Mouse (Mus musculus): ENCODE measurements at regions not wholly inside any gene's neighbourhood (a gene's known extent, or its start where the extent isn't known, plus 50 kb on each side); places are given as distances from the start of the nearest gene placed in this dataset.

DNA sequence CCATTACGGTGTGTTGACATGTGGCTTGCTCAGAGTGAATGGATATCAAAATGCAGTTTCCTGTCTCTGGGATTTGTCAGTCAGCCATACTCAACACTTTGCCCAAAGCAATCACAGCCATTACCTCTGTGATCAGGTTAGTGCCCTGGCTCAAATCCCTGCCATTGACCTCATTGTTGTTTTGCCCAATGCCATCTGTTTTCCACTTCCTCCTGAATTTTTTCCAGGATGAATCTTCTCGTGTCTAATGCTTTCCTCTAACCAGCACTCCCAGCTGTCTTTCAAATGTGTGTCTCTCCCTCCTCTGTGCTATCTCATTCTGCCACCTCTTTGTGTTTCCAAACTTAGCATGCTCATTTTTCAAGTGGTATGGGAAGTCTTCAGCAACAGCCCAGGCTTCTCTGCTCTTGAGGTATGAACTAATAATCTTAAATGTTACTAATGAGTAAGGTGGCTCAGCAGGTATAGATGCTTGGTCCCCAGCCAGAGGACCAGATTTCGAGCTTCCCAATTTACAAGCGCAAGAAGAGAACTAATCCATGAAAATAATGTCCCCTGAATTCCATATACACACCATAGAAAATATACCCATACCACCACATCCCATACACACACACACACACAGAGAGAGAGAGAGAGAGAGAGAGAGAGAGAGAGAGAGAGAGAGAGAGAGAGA, 397.2 kb upstream of the Clnk start:
- TF ChIP-seq MAFK (IDR thresholded peaks at IDR 0.05; ENCODE audit: insufficient read depth, low read depth, low read length) = no peak
- no peak for TF ChIP-seq CHD2 (IDR thresholded peaks at IDR 0.05; ENCODE audit: low read depth, low read length)
- no peak for TF ChIP-seq ZC3H11A (IDR thresholded peaks at IDR 0.05; ENCODE audit: borderline replicate concordance, low read depth, low read length)
- no peak for TF ChIP-seq ZNF384 (IDR thresholded peaks at IDR 0.05; ENCODE audit: low read depth, low read length)
- TF ChIP-seq HCFC1 (IDR thresholded peaks at IDR 0.05; ENCODE audit: borderline replicate concordance, insufficient read depth, low read length) = no peak

All from ES-E14 (cell line).